Mouse (Mus musculus): ENCODE measurements around the gene Emc10.

Gene Emc10

DNA sequence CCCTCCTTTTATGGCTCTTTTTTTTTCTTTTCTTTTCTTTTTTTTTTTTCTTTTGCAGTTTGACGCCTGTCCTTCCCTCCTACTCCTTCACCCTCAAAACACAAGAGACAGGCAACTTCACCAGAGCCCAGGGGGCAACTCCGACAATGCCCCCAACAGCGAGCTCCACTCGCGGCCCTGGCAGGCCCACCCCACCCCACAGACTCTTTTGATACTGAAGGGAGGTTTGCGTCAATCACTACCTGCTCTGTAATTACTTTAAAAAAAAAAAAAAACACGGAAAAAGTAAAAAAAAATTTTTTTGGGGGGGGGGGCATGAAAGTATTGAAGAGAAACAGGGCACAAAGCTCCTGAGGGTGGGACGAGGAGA lies 33.3 kb downstream of the Emc10 start:
- no peak for DNase-seq (ENCODE audit: low spot score)

DNA sequence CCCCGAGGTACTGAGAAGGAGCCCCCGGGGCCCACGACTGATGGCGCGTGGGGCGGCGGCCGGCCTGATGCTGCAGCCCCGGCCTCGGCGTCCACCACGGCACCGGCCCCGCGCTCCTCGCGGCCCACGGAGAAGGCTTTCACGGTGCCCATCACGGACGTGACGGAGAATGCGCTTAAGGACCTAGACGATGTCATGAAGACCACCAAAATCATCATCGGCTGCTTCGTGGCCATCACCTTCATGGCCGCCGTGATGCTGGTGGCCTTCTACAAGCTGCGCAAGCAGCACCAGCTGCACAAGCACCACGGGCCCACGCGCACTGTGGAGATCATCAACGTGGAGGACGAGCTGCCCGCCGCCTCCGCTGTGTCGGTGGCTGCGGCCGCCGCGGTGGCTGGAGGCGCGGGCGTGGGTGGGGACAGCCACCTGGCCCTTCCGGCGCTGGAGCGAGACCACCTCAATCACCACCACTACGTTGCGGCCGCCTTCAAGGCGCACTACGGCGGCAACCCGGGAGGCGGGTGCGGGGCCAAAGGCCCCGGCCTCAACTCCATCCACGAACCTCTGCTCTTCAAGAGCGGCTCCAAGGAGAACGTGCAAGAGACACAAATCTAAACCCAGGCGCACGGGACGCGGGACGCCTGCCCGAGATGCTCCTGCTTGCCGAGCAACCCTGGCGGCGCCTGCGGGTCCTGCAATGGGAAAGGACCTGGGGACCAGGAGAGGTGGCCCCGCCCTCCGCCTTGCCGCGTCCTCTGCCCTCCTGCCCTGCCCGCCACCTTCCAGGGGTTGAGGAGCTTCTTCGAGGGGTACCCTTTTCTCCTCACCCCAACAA lies 33.9 kb downstream of the Emc10 start:
- no peak for DNase-seq (ENCODE audit: low spot score)

DNA sequence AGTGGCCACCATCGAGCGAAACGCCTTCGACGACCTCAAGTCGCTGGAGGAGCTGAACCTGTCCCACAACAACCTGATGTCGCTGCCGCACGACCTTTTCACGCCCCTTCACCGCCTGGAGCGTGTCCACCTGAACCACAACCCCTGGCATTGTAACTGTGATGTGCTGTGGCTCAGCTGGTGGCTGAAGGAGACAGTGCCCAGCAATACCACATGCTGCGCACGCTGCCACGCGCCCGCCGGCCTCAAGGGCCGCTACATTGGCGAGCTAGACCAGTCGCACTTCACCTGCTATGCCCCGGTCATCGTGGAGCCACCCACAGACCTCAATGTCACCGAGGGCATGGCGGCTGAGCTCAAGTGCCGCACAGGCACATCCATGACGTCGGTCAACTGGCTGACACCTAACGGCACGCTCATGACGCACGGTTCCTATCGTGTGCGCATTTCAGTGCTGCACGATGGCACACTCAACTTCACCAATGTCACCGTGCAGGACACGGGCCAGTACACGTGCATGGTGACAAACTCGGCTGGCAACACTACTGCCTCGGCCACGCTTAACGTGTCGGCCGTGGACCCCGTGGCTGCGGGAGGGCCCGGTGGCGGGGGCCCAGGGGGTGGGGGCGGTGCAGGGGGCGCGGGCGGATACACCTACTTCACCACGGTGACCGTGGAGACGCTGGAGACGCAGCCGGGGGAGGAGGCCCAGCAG lies 34.7 kb downstream of the Emc10 start:
- no peak for DNase-seq (ENCODE audit: low spot score)

DNA sequence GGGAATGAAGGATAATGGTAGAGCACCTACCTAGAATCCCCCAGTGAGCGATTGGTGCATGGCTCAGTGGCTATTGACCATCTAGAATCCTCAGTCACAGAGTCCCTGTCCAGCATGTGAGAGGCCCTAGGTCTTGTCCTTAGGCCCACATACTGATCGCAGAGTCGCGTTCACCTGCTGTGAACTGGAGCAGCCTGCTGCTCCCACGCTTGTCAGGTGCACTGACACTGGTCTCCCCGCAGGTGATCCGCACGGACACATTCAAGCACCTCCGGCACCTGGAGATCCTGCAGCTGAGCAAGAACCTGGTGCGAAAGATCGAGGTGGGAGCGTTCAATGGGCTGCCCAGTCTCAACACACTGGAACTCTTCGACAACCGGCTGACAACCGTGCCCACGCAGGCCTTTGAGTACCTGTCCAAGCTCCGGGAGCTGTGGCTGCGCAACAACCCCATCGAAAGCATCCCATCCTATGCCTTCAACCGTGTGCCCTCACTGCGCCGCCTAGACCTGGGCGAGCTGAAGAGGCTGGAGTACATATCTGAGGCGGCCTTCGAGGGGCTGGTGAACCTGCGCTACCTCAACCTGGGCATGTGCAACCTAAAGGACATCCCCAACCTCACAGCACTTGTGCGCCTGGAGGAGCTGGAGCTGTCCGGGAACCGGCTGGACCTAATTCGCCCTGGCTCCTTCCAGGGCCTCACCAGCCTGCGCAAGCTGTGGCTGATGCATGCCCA lies 35.4 kb downstream of the Emc10 start:
- no peak for DNase-seq (ENCODE audit: low spot score)

DNA sequence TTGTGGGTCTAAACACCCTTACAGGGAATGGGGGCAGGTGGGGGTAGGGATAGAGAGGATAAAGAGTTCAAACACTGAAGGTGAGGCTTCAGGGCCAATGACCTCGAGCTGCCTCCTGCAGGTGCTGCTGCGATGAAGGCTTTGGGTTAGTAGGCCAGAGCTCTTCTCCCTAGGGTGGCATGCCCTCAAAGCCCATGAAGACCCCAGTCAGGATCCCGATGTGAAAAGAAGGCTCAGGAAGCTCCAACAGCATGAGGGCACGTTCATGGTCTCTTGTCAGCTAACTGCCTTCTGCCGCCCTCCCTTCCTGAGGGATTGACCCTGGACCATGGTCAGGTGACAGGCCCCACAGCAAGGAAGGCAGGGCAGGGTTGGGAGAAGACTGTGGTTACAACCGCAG lies 36.3 kb downstream of the Emc10 start:
- no peak for DNase-seq (ENCODE audit: low spot score)

DNA sequence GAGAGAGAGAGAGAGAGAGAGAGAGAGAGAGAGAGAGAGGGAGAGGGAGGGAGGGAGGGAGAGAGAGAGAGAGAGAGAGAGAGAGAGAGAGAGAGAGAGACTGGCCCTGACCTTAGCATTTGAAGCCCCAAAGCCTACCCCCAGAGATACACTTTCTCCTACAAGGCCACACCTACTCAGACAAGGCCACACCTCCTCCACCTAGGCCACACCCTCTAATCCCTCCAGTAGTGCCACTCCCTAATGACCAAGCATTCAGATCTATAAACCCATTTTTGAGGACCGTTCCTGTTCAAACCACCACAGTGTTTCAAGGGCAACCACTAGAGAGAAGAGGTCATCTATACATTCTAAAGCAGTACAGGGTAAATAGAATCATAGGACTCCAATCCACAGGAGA lies 40.0 kb downstream of the Emc10 start:
- DNase-seq (ENCODE audit: low spot score) = no peak

DNA sequence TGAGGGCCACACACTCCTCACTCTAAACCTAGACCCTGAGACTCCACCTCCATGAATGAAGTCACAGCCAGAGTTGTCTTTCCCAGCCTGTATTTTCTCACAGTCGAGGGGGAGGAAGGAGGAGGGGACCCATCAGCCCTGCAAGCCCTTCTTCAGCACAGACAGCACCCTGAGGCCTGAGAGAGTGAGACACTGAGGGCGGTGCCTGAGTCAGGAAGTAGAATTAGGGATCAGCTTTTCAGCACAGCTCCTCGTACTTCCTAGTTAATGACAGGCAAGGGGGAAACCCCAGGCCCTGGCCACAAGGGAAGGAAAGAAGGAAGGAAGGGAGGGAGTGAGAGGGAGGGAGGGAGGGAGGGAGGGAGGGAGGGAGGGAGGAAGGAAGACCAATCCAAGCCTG lies 43.1 kb downstream of the Emc10 start:
- no peak for DNase-seq (ENCODE audit: low spot score)

DNA sequence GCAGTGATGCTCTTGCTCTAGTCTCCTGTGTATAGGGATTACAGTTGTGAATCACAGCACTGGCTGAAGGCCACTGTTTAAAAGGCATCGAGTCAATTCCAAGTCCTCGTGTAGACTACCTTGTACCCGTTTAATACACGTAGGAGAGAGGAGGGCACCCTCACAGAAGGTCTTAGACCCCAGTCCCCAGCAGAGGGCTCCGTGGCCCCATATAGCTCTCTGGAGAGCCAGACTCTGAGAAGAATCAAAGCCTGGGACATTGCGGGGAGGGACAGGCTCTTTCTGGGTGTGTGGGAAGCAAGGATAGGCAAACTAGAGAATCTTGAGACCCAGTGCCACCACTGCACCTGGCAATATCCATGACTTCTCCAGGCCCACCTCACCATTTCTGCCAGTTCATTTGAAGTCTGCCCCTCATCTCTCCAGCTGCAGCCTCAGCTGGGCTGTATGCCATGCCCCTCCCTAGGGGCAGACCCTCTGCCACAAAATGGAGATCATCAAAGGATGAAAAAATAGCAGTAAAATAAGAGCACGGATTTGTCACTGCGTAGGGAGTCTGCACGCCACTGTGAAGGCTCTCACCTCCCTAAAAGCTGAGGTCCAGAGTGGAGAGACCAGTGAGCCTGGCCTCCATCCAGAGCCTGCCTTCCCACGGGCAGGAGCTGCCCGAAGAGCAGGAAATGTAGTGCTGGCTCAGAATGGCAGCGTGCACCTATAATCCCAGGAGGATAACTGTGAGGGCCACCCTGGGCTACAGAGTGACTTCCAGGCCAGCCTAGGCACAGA lies 50.1 kb downstream of the Emc10 start:
- no peak for DNase-seq (ENCODE audit: low spot score)

DNA sequence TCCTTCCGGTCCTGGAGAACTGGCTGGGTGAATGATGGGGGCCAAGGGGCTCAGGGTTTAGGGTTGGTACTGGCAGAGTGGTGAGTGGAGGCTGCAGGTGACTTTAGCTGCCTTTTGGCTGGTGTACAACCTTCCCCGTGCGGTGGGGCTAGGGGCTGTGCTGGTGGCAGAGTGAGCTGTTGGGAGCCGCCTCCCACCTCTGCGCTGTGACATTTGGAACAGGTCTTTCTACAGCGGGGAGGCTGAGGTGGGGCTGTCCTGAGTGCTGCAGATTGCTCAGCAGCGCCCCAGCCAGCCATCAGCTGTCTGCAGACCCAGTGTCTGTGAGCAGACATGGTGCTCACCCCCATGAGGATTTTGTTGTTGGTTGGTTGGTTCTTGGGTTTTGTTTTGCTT lies 50.8 kb downstream of the Emc10 start:
- no peak for DNase-seq (ENCODE audit: low spot score)

DNA sequence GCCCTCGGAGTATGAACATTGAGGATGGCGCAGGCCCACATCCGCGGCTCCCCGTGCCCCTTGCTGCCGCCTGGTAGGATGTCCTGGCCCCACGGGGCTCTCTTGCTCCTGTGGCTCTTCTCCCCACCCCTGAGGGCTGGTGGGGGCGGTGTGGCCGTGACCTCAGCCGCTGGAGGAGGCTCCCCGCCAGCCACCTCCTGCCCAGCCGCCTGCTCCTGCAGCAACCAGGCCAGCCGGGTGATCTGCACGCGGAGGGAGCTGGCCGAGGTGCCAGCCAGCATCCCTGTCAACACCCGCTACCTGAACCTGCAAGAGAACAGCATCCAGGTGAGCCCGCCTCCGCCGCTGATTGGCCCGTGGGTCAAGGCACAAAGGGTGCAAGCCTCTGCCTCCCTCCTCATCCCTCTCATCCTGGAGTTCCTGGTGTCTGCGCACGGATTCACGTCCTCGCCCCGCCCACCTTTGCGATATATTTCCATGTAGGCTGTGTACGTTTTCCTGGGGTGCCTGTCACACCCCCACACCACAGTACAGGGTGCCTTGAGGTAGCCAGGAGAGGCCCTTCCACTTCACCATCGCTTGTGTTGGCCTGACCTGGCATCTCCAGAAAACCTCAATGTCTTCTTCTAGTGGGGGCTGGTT lies 51.3 kb downstream of the Emc10 start:
- DNase-seq (ENCODE audit: low spot score) = no peak

DNA sequence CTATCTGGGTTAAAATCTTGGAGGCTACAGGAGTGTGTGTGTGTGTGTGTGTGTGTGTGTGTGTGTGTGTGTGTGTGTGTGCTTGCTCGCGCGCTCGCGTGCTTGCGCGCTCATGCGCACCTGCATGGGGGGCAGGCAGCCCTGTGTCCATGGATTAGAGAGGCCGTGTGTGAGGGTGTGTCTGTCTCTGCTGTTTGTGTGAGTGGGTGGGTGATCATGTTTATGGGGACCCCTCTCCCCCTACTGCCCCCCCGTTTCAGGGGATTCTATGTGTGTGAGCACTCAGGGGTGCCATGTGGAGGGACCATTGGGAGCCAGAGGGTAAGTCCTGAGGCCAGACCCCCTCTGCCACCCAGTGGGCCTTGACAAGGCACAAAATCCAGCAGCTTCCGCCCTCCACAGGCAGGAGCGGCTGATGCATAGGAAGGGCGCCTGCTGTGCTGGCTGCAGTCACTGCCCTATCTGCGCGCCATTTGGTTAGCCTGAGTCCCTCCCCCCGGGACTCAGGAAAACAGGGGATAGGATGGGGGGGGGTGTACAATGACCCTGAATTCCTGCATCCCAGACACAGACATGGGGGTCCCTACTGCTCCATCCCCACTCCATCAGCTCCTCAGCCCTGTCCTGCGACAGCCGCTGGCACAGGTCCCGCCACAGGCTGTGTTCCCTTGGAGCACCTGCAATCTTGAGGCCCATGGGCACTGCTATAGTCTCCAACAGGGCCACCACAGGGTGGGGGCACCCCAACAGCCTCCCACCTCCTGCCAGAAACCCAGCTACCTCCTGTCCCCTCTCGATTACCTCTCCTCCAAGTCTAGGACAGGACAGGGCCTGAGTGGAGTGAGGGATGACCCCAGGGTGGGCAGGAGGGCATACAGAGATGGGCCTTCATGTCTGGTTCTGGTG lies 52.8 kb downstream of the Emc10 start:
- no peak for DNase-seq (ENCODE audit: low spot score)

DNA sequence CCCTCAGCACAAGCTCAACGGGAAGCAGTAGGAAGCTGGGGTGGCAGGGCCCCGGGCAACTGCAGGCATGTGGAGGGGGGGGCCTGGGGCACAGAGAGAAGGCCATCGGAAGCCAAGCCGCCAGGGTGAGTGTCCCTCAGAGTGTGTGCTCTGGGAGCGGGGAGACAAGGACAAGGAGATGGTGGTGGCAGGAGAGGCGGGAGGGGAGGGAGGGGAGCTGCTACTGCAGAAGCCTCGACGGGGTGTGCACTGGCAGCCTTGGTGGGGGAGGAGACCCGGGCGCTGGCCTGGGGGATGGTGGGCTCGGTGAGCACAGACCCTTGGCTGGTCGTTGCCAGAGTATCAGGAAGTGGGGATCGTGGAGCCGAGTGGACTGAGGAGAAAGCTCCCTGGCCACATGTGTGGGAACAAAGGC lies 53.9 kb downstream of the Emc10 start:
- no peak for DNase-seq (ENCODE audit: low spot score)

DNA sequence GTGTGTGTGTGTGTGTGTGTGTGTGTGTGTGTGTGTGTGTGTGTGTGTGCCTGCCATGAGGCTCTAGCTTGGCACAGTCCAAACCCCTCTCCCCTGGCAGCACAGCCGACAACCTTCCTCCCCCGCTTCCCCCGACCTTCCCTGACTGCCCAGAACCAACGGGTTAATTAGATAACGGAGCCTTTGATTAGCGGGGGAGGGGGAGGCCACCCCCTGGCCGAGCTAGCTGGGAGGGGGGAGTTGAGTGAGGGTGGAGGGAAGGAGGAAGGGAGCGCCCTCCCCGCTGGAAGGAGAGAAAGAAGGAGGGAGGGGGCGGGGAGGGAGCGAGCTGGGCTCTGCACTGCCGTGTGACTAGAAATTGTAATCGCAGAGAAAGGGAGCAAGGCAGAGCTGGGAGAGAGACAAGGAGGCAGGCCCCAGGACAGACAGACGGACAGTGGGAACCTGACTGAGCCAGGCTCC lies 54.6 kb downstream of the Emc10 start:
- no peak for DNase-seq (ENCODE audit: low spot score)

DNA sequence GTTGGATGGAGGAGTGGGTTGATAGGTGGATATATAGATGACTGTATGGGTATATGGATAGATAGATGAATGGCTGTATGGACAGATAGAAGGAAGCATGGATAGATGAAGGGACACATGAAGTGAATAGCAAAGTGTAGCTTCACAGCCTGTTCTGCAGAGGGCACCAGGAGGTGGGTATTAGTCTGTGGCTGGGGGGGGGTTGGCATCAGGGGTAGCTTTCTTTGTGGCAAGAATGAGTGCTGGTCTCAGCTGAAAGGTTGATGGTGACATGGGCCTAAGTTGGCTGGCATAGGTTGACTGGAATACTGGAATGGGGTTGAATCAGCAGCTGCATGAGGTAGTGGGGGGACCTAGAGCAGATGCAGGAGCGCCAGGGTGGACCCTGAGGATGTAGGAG lies 55.1 kb downstream of the Emc10 start:
- no peak for DNase-seq (ENCODE audit: low spot score)

DNA sequence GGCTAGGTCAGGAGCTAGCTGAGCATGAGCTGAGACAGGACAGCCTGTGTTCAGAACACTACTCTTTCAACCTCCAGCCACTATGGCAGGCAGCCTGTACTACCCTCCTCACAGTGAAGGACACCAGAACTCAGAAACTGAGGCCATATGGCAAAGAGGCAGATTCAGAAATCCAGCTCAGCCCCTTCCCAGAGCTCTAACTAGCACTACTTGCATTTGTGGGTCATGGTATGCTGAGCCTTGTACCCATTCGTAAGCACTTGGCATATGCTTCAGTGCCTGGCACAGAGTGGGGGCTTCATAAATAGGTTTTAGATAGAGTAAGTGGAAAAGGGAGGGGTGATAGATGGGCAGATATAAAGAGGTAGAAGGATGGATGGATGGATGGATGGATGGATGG lies 55.9 kb downstream of the Emc10 start:
- DNase-seq (ENCODE audit: low spot score) = no peak
